ENCODE assay signal across 8 mouse cellular contexts in the genomic region with DNA sequence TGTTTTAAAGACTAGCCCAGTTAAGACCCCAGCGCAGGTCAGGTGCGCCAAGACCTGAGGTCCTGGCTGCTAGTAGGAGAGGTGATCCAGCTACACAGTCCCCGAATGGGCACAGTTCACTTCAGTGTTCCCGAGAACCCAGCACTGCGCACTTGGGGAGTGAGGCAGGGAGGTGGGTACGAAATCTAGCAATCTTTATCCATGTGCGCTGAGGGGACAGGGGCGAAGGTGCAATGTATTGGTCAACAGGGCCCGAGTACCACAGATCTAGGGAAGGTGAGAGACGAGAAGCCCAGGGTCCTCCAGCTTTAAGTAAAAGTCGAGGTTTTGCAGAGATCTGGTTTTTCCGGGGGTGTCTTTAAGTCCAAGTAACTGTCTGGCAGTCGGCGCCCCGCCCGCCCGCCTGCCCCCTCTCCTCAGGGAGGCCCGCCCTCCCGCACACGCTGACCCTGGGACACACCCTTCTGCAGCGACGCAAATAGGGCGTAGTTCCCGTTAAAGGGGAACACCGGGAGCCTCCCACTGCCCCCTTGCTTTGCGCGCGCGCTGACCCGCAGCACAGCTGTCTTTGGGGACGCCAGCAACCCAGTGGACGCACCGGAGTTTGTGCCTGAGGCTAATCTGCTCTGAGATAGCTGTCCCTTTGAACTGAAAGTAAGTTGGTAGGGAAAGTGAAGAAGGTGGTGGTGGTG. TPM values are rescaled to one million over a fixed set of nuclear protein-coding genes. Genes with fewer than 3 reads are reported as not detected.
DNase-seq lines count a peak whose midpoint lies in the region; ATAC-seq and TF ChIP-seq lines count a peak whose summit lies in the region.

No protein-coding gene starts in this region.

- 5% methylated on average over 33 of the region's 33 CpGs for WGBS in hindbrain, embryonic 15.5 days
- 4% methylated on average over 33 of the region's 33 CpGs for WGBS in liver, embryonic 13.5 days (ENCODE audit: insufficient replicate concordance)
- WGBS in neural tube, embryonic 14.5 days: 4% methylated on average over 31 of the region's 33 CpGs

- peak overlapping the region; percentile 91 for H3K27ac ChIP-seq in gastrocnemius, adult 2 months
- H3K27ac ChIP-seq in hindbrain, embryonic 15.5 days (replicated peaks): no peak overlapping the region
- no peak overlapping the region for H3K27ac ChIP-seq in liver, embryonic 13.5 days
- no peak overlapping the region for H3K27ac ChIP-seq in neural tube, embryonic 14.5 days (ENCODE audit: low read depth, low read length)

- intact Hi-C loops in gastrocnemius, adult 2 months (cut with DNase I): loop anchor here (5.0 kb wide), 1 partner anchor 104 kb away; no protein-coding TSS in a partner anchor
- intact Hi-C loops in left cerebral cortex, postnatal 25 days (cut with DNase I): loop anchor here (5.0 to 10.0 kb wide), 3 partner anchors 114 to 386 kb away; no protein-coding TSS in a partner anchor

- H3K4me3 ChIP-seq in gastrocnemius, adult 2 months: peak overlapping the region; percentile 83
- H3K4me3 ChIP-seq in hindbrain, embryonic 15.5 days: peak overlapping the region; percentile 54
- H3K4me3 ChIP-seq in liver, embryonic 13.5 days (replicated peaks): peak overlapping the region; percentile 50
- peak overlapping the region; percentile 48 for H3K4me3 ChIP-seq in neural tube, embryonic 14.5 days (ENCODE audit: low read depth, low read length)

- 0 out of 2 replicates have a peak overlapping the region, but pooled peaks have one; percentile 2 for H3K9ac ChIP-seq in hindbrain, embryonic 15.5 days
- H3K9ac ChIP-seq in liver, embryonic 13.5 days: peak overlapping the region; percentile 49; the same call in 1 of the 2 replicates
- peak overlapping the region; percentile 28; the same call in 1 of the 2 replicates for H3K9ac ChIP-seq in neural tube, embryonic 14.5 days (replicated peaks; ENCODE audit: low read depth, low read length)

- H3K4me1 ChIP-seq in hindbrain, embryonic 15.5 days (replicated peaks): peaks cover 38% of the 10 kb centered on the region
- H3K4me1 ChIP-seq in liver, embryonic 13.5 days (replicated peaks): no peaks in the 10 kb centered on the region; the same call in none of the 2 replicates
- peaks cover 15% of the 10 kb centered on the region; the same call in 1 of the 2 replicates for H3K4me1 ChIP-seq in neural tube, embryonic 14.5 days (ENCODE audit: control insufficient read depth, insufficient read depth, low read length)

- no peak for TF ChIP-seq CTCF in gastrocnemius, adult 2 months (IDR thresholded peaks at IDR 0.05)

- peak overlapping the region; percentile 98 for H3K4me2 ChIP-seq in hindbrain, embryonic 15.5 days
- peak overlapping the region; percentile 57 for H3K4me2 ChIP-seq in liver, embryonic 13.5 days
- H3K4me2 ChIP-seq in neural tube, embryonic 14.5 days (ENCODE audit: low read depth, low read length): peak overlapping the region; percentile 96

- DNase-seq in right cerebral cortex, adult 18-20 months: peak; percentile 19
- DNase-seq in right cerebral cortex, postnatal 14 days: no peak
- DNase-seq in gastrocnemius, adult 2 months: peak; percentile 88
- no peak for DNase-seq in liver, embryonic 13.5 days
- no peak for DNase-seq in frontal cortex, postnatal 25 days (ENCODE audit: low spot score in 2 of 2)
- no peak for DNase-seq in left cerebral cortex, postnatal 25 days (ENCODE audit: low spot score in 2 of 2)

- no peak for ATAC-seq in hindbrain, embryonic 15.5 days (ENCODE audit: low FRiP score, low read depth)
- ATAC-seq in liver, embryonic 13.5 days (ENCODE audit: low read depth): no peak
- no peak for ATAC-seq in neural tube, embryonic 14.5 days (ENCODE audit: low read depth)

- peaks cover 59% of the 10 kb centered on the region for H3K27me3 ChIP-seq in hindbrain, embryonic 15.5 days
- H3K27me3 ChIP-seq in liver, embryonic 13.5 days: peaks cover 79% of the 10 kb centered on the region
- H3K27me3 ChIP-seq in neural tube, embryonic 14.5 days (ENCODE audit: control insufficient read depth, insufficient read depth, low read length): peaks cover 37% of the 10 kb centered on the region

- H3K36me3 ChIP-seq in hindbrain, embryonic 15.5 days: no peaks in the 10 kb centered on the region
- no peaks in the 10 kb centered on the region for H3K36me3 ChIP-seq in liver, embryonic 13.5 days
- H3K36me3 ChIP-seq in neural tube, embryonic 14.5 days (ENCODE audit: control insufficient read depth, insufficient read depth, low read length): no peaks in the 10 kb centered on the region

- no peaks in the 10 kb centered on the region for H3K9me3 ChIP-seq in hindbrain, embryonic 15.5 days
- no peaks in the 10 kb centered on the region for H3K9me3 ChIP-seq in liver, embryonic 13.5 days (replicated peaks)
- no peaks in the 10 kb centered on the region for H3K9me3 ChIP-seq in neural tube, embryonic 14.5 days (ENCODE audit: control insufficient read depth, low read length)

RNA-seq across cellular contexts. Expression of gene Pmp22, which starts 2.4 kb away (rescaled TPM):
- 10 to 100 TPM; 28.8 to 43.1 TPM for total RNA-seq in gastrocnemius, adult 2 months (2021)
- 39.6 and 41.1 TPM in 2 replicates for polyA plus RNA-seq in hindbrain, embryonic 15.5 days (2015; fragmentation: Nextera tagmentation; extraction: Ambion mirVana)
- polyA plus RNA-seq in liver, embryonic 13.5 days (2015; fragmentation: Nextera tagmentation; extraction: Ambion mirVana): 21.5 and 22.2 TPM in 2 replicates
- 12.5 and 44.6 TPM in 2 replicates for polyA plus RNA-seq in neural tube, embryonic 14.5 days (2014; fragmentation: Nextera tagmentation; extraction: Ambion mirVana)
- total RNA-seq in left cerebral cortex, postnatal 25 days (2021): 10 to 100 TPM; 26.4 to 34.5 TPM

Comparison
In these comparisons a context has a peak if more than half of its experiments do, and no peak if none do; other contexts are left out.
1. DNase-seq: peak in right cerebral cortex, adult 18-20 months (single experiment) and gastrocnemius, adult 2 months (single experiment); none in right cerebral cortex, postnatal 14 days (single experiment), liver, embryonic 13.5 days (single experiment), frontal cortex, postnatal 25 days (0 of 2) and left cerebral cortex, postnatal 25 days (0 of 2).
2. Peak in every context shown above with its lines, with median percentiles within 50 percentile points of each other: H3K4me3 ChIP-seq, H3K4me2 ChIP-seq and H3K9ac ChIP-seq.